Mouse (Mus musculus) naive thymus-derived CD4-positive, alpha-beta T cell, adult 2 months (primary cell): Measurements from ENCODE around the gene Cytip.
"Not testable (repeated sequence)": the region's sequence is repeated elsewhere in the genome, so short reads cannot be mapped to it uniquely, and the experiment has no call there.

Source experiments
- DNase-seq: peaks from one replicate; pipeline ENCODE4 v3.0.0-alpha.2; 2011; ENCODE audit warnings: low read depth

Gene Cytip

DNA sequence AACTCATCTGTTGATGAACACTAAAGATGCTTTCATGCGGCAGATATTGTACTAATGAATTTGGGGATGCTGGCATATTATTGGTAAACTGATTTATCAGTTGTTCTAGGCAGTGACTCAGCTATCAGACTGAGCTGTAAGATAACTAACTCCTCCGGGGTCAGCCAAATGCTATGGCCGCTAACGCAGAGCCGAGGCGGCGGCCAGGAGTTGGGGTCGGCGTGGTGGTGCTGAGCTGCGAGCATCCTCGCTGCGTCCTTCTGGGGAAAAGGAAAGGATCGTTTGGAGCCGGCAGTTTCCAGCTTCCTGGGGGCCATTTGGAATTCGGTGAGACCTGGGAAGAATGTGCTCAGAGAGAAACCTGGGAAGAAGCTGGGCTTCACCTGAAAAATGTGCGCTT lies 87.4 kb downstream of the Cytip start:
- DNase-seq = not testable (repeated sequence)

- DNase-seq = peak; percentile 68
Observed at GRCm38 (mm10) chr2:58107046-58107445, 88.3 kb downstream of the Cytip start.

GRCm38 (mm10) chr2:58094818-58095217 lies 100.5 kb downstream of the Cytip start:
- no peak for DNase-seq

GRCm38 (mm10) chr2:58086420-58086819 lies 108.9 kb downstream of the Cytip start:
- no peak for DNase-seq

GRCm38 (mm10) chr2:58079849-58080248 lies 115.5 kb downstream of the Cytip start:
- no peak for DNase-seq
